Mouse (Mus musculus) splenic B cell, adult 2 months (primary cell): Measurements from ENCODE around the gene Fam69a.

Source experiments
- DNase-seq: peaks from one replicate; pipeline ENCODE4 v3.0.0-alpha.2; 2011; ENCODE audit warnings: low read depth, low spot score
- H3K27me3 ChIP-seq: 2 replicates; pipeline ENCODE4 v1.6.1; 2012; ENCODE audit warnings: mild to moderate bottlenecking, low read length, moderate library complexity, mixed read lengths; ENCODE audit not compliant: control insufficient read depth, poor library complexity, insufficient read depth, severe bottlenecking
- H3K36me3 ChIP-seq: 2 replicates; pipeline ENCODE4 v1.6.1; 2012; ENCODE audit warnings: mild to moderate bottlenecking, low read length, moderate library complexity, mixed read lengths; ENCODE audit not compliant: control insufficient read depth, poor library complexity, insufficient read depth, severe bottlenecking

Fam69a gene

DNA sequence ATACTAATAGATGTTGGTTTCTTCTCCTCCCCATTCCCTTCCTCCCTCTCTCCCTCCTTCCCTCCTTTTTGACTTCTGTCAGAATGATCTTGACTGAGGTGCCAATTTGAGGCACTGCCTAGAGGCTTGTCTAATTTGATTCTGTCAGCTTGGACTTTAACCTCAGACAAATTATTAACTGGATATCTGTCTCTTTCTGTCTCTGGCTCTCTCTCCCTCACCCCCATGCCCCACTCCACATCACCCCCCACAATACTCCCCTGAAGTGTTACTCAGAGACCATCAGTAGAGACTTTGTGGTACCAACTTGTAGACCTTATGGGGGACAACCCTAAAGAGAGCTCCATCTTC is 111.6 kb downstream of the Fam69a start:
- no peaks in the 10 kb centered on the region for H3K36me3 ChIP-seq
- no peak for DNase-seq
- no peaks in the 10 kb centered on the region for H3K27me3 ChIP-seq

DNA sequence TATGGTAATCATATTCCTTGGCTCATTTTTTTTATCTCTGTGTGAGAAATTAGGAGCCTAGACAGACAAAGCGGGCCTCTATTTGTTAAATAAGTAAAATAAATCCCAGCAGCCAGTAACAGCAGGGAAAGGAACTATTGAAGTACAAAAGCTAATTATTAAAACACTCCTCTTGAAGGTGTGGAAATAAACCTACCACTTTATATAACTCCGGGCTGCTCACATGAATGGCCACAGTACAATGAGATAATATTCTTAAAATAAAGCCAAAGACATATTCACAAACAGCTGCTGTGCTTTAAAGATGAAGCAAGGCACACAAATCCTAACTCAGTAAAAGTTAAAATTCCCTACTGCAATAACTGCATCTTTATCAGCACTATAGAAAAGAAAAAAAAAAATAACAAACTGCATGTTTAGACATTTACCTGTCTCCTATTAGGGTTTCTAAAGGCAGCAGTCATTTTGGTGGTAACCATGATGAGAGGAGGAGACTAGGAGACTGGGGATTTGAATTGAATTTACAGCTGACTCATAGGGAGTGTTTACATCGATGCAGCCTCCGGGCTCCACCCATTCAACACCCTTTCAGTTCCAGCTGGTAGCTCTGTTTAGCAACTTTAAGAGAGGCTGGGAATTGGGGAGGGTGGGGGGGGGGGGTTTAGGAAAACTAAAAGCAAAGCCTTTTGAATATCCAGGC is 112.2 kb downstream of the Fam69a start, which contains the start of gene Evi5:
Gene Evi5, minus strand, starts transcription at position 547 of the 700 bp plus-strand sequence.
- no peak for DNase-seq
- Histone ChIP-seq H3K27me3 (no peaks in the 10 kb centered on the region), H3K36me3 (no peaks in the 10 kb centered on the region)

DNA sequence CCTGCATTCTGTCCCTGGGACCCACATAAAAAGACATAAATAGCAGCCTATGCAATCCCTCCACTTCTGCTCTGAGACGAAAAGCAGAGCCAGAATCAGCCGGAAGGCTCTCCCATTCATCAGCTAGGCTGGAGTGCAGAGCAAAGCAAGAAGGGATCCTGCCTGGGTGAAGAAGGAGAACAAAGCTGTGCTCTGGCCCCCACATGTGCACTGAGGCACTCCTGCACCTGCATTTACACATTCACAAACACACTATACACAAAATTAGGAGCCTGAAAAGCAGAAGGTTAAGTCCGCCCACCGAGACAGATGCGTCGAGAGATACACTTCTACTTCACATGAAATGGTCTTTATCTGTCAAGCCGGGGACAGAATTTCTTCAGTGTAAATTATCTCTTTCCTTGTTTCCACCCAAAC is 113.0 kb downstream of the Fam69a start:
- DNase-seq = no peak
- Histone ChIP-seq H3K27me3 (no peaks in the 10 kb centered on the region), H3K36me3 (no peaks in the 10 kb centered on the region)

DNA sequence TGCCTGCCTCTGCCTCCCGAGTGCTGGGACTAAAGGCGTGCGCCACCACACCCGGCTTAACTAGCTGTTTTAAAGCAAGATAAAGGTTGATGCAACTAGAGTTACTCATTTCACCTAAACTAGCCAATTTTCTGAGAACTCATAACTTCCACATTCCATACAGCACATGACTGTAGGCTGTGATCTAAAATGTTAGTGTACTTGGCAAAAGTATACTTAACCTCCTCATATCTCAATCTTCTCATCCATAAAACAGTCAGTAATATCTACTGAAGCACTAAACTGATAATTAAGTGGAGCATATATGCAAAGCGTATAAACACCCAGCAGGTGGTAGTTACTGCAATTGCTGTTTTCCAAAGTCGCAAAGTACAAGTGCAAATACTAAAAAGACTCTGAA is 113.6 kb downstream of the Fam69a start:
- Histone ChIP-seq H3K27me3 (no peaks in the 10 kb centered on the region), H3K36me3 (no peaks in the 10 kb centered on the region)
- no peak for DNase-seq

DNA sequence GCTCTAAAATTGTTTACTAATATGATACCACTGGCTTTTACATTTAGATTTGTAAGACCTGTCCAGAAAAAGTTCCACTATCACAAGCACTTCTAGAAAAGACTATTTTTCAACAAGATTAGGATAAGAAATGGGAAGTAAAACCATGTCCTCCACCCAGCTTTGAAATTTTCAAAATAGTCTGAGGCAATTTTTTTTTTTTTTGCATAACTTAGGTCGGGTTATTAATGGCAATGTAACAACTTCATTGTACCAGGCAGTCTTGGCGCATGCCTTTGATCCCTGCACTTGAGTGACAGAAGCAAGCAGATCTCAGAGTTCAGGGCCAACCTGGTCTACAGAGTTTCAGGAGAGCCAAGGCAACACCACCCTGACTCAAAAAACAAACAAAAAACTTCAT is 117.2 kb downstream of the Fam69a start:
- no peaks in the 10 kb centered on the region for H3K27me3 ChIP-seq
- no peaks in the 10 kb centered on the region for H3K36me3 ChIP-seq
- peak; percentile 23 for DNase-seq

DNA sequence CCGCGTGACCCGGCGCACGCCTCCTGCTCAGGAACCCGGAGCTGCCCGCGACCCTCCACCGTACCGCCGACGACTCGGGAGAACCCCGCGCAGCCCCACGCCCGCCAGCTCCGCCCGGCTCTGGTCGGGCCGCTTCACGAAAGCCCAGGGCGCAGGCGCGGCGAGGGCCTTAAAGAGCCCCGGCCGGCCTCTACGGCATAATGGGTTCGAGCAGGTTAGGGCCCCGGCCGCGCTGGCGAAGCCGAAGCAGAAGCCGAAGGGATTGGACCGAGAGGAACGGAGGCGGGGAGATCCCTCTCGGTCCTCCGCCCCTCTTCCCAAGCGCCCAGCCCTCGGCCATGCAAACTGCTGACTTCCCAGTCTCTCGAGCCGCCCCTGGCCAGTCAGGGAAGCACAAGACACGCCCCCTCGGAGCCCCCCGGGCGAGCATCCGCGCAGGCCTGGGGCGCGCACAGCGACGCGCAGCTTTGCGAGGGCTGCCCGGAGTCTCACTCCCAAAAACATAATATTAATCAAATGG is 117.9 kb downstream of the Fam69a start:
- Histone ChIP-seq H3K36me3 (no peaks in the 10 kb centered on the region), H3K27me3 (no peaks in the 10 kb centered on the region)
- DNase-seq = peak; percentile 67

DNA sequence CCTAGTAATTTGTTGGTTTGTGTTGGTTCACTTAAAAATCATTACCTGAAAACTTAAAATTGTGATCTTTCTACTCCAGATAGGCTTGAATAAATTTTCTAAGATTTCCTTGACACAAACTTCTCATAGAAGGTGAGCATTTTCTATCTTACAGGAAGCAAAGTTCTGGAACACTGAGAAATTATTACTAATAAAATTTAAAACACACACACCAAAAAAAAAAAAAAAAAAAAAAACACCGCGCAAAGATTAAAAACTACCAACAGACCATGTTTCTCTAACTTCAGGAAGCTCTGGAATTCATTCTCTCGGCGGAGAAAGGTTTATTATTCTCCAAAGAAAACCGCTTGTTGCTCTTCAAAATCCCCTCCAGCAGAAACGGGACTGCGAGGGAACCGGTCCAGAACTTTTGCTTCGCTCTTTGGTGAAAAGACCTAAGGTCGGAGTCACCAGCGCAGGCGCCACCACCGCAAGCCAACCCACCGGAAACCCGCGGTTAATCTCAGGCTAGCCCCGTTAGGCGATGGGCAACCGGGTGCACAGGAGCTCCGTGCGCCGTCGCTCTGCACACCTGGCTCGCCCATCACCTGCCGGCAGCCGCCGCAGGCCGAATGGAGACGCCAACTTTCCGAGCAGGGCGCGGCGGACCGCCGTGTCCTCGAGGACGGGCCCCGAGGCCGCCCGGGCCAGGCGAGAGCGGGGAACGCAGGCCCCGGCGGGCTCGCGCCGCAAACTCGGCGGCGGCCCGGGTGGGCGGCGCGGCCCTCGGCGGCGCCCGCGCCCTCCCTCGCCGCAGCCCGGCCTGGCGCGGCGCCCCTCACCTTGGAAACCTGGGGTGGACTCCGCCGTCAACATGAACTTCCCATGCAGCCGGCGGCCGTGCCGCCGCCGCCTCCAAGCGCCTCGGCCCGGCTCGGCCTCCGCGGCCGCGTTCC is 118.6 kb downstream of the Fam69a start:
- no peaks in the 10 kb centered on the region for H3K27me3 ChIP-seq
- H3K36me3 ChIP-seq = no peaks in the 10 kb centered on the region
- peak; percentile 74 for DNase-seq

DNA sequence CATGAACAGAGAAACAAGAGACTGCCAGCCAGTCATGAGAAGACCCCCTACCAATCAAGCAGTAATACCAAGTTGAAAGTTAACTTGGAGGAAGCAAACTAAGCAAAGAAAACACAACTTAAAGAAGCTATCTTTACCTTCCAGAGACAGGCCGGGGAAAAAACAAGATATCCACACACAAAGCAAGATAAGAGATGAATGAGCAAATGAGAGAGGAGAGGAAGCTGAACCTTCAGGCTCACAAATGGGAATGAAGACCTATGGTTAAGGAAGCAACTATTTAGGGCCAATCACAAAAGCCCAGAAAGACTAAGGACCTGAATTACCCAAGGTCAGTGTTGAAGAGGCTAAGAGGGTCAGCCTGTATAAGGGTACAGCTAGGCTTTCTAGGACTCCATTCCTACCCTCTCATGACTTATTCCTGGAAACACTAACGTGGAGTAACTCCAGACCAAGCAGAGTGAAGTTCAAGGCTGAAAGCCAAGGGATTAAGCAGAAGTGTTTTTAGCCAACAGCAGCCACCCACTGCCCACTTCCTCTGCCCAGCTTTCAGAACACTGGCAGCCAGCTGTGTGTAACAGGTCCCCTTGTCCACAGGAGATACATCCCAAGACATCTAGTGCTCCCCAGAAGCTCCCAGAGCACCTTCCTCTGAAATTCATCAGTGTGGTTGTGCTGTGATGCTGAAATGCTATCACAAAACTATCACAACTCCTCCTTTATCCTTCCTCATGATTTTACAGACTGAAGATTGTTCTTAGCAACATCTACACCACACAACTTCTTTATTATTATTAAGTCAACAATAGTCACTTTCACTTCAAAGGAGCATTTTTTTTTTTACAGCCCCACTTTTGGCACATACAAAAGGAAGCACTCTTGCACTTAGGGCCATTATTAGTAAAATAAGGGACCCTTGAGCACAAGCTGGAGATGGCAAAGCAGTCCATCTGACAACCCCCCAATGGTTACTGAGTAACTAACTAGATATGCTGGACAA is 120.5 kb downstream of the Fam69a start:
- Histone ChIP-seq H3K27me3 (no peaks in the 10 kb centered on the region), H3K36me3 (no peaks in the 10 kb centered on the region)
- peak; percentile 29 for DNase-seq

DNA sequence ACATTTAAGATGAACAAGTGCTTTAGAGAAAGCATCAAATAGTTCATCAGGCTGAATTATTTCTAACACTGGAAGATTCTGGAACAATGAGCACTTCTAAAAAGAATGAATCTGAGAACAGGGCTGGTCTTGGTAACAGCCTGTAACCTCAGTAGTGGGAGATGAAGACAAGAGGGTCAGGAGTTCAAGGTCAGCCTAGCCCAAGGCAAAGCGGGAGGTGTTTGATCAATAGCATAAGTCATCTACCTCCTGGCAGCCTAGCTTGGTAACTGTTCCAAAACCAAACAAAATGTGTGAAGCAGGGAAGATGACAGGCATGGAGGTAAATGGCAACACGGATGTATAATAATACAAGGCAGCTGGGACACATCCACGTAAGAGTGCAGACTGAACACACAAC is 122.9 kb downstream of the Fam69a start:
- no peaks in the 10 kb centered on the region for H3K27me3 ChIP-seq
- no peak for DNase-seq

DNA sequence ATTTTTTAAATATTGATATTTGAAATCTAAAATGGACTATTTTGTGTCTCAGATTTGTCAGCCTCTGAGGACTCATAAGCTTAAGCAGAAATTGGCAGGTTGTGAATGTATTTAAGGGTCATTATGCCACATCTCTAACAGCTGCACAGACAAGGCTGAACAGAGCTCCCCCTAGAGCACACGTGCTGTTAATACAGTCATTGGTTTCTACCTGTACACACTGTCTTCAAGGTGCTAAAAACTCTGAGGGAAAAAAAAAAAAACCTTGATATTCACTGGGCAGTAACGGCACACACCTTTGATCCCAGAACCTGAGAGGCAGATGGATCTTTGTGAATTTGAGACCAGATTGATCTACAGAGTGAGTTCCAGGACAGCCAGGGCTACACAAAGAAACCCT is 127.9 kb downstream of the Fam69a start:
- DNase-seq = peak; percentile 66
- Histone ChIP-seq H3K27me3 (no peaks in the 10 kb centered on the region), H3K36me3 (no peaks in the 10 kb centered on the region)

More for the DNA sequence above, 122.9 kb downstream of the Fam69a start:
- no peaks in the 10 kb centered on the region for H3K36me3 ChIP-seq
